Mouse (Mus musculus) gonadal fat pad, adult 2 months (tissue): ENCODE data around the gene Sult2a7. TPM values are rescaled to one million over a fixed set of nuclear protein-coding genes. Genes with fewer than 3 reads are reported as not detected.

ENCODE experiments used
- DNase-seq: peaks from one replicate; pipeline ENCODE4 v3.0.0-alpha.2; 2012; ENCODE audit warnings: low read depth
- polyA plus RNA-seq: library from polyadenylated mRNA; depleted of rRNA; stranded (reverse); fragments of >200 nt; gene quantifications from 2 replicates; pipeline ENCODE4 v1.2.3, GENCODE M21; 2012; rRNA removed

The Sult2a7 gene
- polyA plus RNA-seq, result not detected in 2 replicates

- DNase-seq, result no peak
These were observed at the start of gene Sult2a7 for GRCm38 (mm10) chr7:14494130-14494529. TSS of gene Sult2a7 (minus strand) at chr7:14494230.

- DNase-seq, result no peak
These were observed 31.2 kb upstream of the Sult2a7 start for GRCm38 (mm10) chr7:14525280-14525679.

GRCm38 (mm10) chr7:14522636-14523035 lies 28.6 kb upstream of the Sult2a7 start:
- DNase-seq, result no peak

GRCm38 (mm10) chr7:14518301-14518700 lies 24.3 kb upstream of the Sult2a7 start:
- DNase-seq, result no peak

- no peak for DNase-seq
These were observed 1.1 kb downstream of the Sult2a7 start for GRCm38 (mm10) chr7:14492886-14493285.

- no peak for DNase-seq
These were observed 47.5 kb downstream of the Sult2a7 start, which contains the start of gene Sult2a8 for GRCm38 (mm10) chr7:14446534-14446933. TSS of gene Sult2a8 (minus strand) at chr7:14446769.

- DNase-seq, result no peak
These were observed 54.4 kb downstream of the Sult2a7 start for GRCm38 (mm10) chr7:14439581-14439980.

- DNase-seq, result no peak
These were observed 55.5 kb downstream of the Sult2a7 start for GRCm38 (mm10) chr7:14438484-14438883.

GRCm38 (mm10) chr7:14438029-14438428 lies 56.0 kb downstream of the Sult2a7 start:
- DNase-seq, result no peak

Other genes with a start within 250 kb of the Sult2a7 start
- not detected in 2 replicates for gene Sult2a6, start 239.4 kb downstream of the Sult2a7 start, polyA plus RNA-seq
- gene Obox8, start 160.7 kb downstream of the Sult2a7 start, polyA plus RNA-seq, result not detected in 2 replicates
- gene Sult2a8, start 47.5 kb downstream of the Sult2a7 start, polyA plus RNA-seq, result not detected in 2 replicates
- 0.05 and 0.08 TPM in 2 replicates for gene Vmn1r90, start 69.3 kb upstream of the Sult2a7 start, polyA plus RNA-seq
- not detected in 2 replicates for gene Obox7, start 165.3 kb upstream of the Sult2a7 start, polyA plus RNA-seq